Mouse (Mus musculus): ENCODE data around the gene Med29.

The Med29 gene

GRCm38 (mm10) chr7:28354596-28354995, 37.9 kb downstream of the Med29 start:
- peak; percentile 65 for DNase-seq (ENCODE audit: low read depth, low spot score)

- peak; percentile 60 for DNase-seq (ENCODE audit: low read depth, low spot score)
Measured at GRCm38 (mm10) chr7:28354113-28354581, 38.4 kb downstream of the Med29 start.

- no peak for DNase-seq (ENCODE audit: low read depth, low spot score)
Measured at GRCm38 (mm10) chr7:28353267-28353666, 39.2 kb downstream of the Med29 start.

- DNase-seq (ENCODE audit: low read depth, low spot score), result no peak
Measured at GRCm38 (mm10) chr7:28351676-28352191, 40.8 kb downstream of the Med29 start.

GRCm38 (mm10) chr7:28350155-28350883, 42.2 kb downstream of the Med29 start, which contains the start of gene Rps16:
TSS of gene Rps16 (plus strand) at chr7:28350652.
- peak; percentile 97 for DNase-seq (ENCODE audit: low read depth, low spot score)

GRCm38 (mm10) chr7:28348601-28349000, 43.9 kb downstream of the Med29 start:
- DNase-seq (ENCODE audit: low read depth, low spot score), result no peak

- DNase-seq (ENCODE audit: low read depth, low spot score), result no peak
Measured at GRCm38 (mm10) chr7:28347746-28348145, 44.8 kb downstream of the Med29 start.

GRCm38 (mm10) chr7:28344637-28345036, 47.9 kb downstream of the Med29 start:
- DNase-seq (ENCODE audit: low read depth, low spot score), result peak; percentile 66

GRCm38 (mm10) chr7:28341381-28341780, 51.1 kb downstream of the Med29 start:
- DNase-seq (ENCODE audit: low read depth, low spot score), result no peak

GRCm38 (mm10) chr7:28339213-28339917, 53.1 kb downstream of the Med29 start:
- DNase-seq (ENCODE audit: low read depth, low spot score), result peak; percentile 92

- peak; percentile 99 for DNase-seq (ENCODE audit: low read depth, low spot score)
Measured at GRCm38 (mm10) chr7:28338108-28338998, 54.2 kb downstream of the Med29 start, which contains the start of gene Supt5. TSS of gene Supt5 (minus strand) at chr7:28338746.
